Mouse (Mus musculus) cerebellum, postnatal 10 days (tissue): ENCODE data around the gene 1700092M07Rik.

ENCODE experiments used
- DNase-seq, 2 experiments: peaks; one replicate each; pipeline ENCODE4 v3.0.0; 2021; ENCODE audit warnings: mixed read lengths in 2 of 2

1700092M07Rik gene

GRCm38 (mm10) chr19:8740603-8741002 is at the start of gene 1700092M07Rik:
Gene 1700092M07Rik (plus strand): TSS chr19:8740718.
- DNase-seq: no peak

- no peak for DNase-seq
Observed at GRCm38 (mm10) chr19:8691871-8692539, 48.5 kb upstream of the 1700092M07Rik start.

- no peak for DNase-seq
Observed at GRCm38 (mm10) chr19:8692740-8693139, 47.8 kb upstream of the 1700092M07Rik start.

- DNase-seq: peak in 1 of 2 experiments; percentile 47
Observed at GRCm38 (mm10) chr19:8695330-8695729, 45.2 kb upstream of the 1700092M07Rik start.

GRCm38 (mm10) chr19:8699652-8700051 is 40.9 kb upstream of the 1700092M07Rik start:
- DNase-seq: no peak

GRCm38 (mm10) chr19:8702458-8702857 is 38.1 kb upstream of the 1700092M07Rik start:
- DNase-seq: no peak

GRCm38 (mm10) chr19:8703571-8703970 is 36.9 kb upstream of the 1700092M07Rik start:
- no peak for DNase-seq

GRCm38 (mm10) chr19:8705026-8705708 is 35.4 kb upstream of the 1700092M07Rik start:
- no peak for DNase-seq

GRCm38 (mm10) chr19:8706132-8706667 is 34.3 kb upstream of the 1700092M07Rik start:
- DNase-seq: no peak

- no peak for DNase-seq
Observed at GRCm38 (mm10) chr19:8706930-8707329, 33.6 kb upstream of the 1700092M07Rik start.

GRCm38 (mm10) chr19:8708954-8709353 is 31.6 kb upstream of the 1700092M07Rik start:
- no peak for DNase-seq

GRCm38 (mm10) chr19:8710057-8710456 is 30.5 kb upstream of the 1700092M07Rik start:
- peak in 1 of 2 experiments; percentile 36 for DNase-seq

- DNase-seq: no peak
Observed at GRCm38 (mm10) chr19:8711506-8711905, 29.0 kb upstream of the 1700092M07Rik start.

- no peak for DNase-seq
Observed at GRCm38 (mm10) chr19:8711949-8712869, 28.3 kb upstream of the 1700092M07Rik start.

GRCm38 (mm10) chr19:8712870-8713305 is 27.6 kb upstream of the 1700092M07Rik start:
- peak; percentile 82 to 83 for DNase-seq

- DNase-seq: peak; percentile 98
Observed at GRCm38 (mm10) chr19:8713306-8713996, 27.1 kb upstream of the 1700092M07Rik start.

- no peak for DNase-seq
Observed at GRCm38 (mm10) chr19:8713997-8714652, 26.4 kb upstream of the 1700092M07Rik start.

- peak in 1 of 2 experiments; percentile 38 for DNase-seq
Observed at GRCm38 (mm10) chr19:8714653-8715481, 25.7 kb upstream of the 1700092M07Rik start.

- DNase-seq: no peak
Observed at GRCm38 (mm10) chr19:8715868-8716766, 24.4 kb upstream of the 1700092M07Rik start.
